Mouse (Mus musculus): ENCODE data around the gene Cckbr. TPM values are rescaled to one million over a fixed set of nuclear protein-coding genes. Genes with fewer than 3 reads are reported as not detected.

Cckbr gene
- not detected for polyA plus RNA-seq (2012; fragmentation: generic; extraction: Trizol)

GRCm38 (mm10) chr7:105425424-105426043, at the start of gene Cckbr:
Cckbr (plus strand) TSS chr7:105425731.
- Histone ChIP-seq H3K27me3 (ENCODE audit: control insufficient read depth, insufficient read depth, insufficient read length) (peaks cover 30% of the 10 kb centered on the region), H3K4me3 (no peak within 1 kb of the TSS), H3ac (ENCODE audit: control insufficient read depth, insufficient read length) (no peak within 1 kb of the TSS), H3K36me3 (ENCODE audit: control insufficient read depth, insufficient read depth) (no peaks in the 10 kb centered on the region), H3K4me2 (ENCODE audit: low read depth) (no peak within 1 kb of the TSS), H3K79me2 (ENCODE audit: control insufficient read depth, insufficient read depth) (no peaks in the 10 kb centered on the region)
- TF ChIP-seq MAX (IDR thresholded peaks at IDR 0.05; ENCODE audit: low read depth): no peak

DNA sequence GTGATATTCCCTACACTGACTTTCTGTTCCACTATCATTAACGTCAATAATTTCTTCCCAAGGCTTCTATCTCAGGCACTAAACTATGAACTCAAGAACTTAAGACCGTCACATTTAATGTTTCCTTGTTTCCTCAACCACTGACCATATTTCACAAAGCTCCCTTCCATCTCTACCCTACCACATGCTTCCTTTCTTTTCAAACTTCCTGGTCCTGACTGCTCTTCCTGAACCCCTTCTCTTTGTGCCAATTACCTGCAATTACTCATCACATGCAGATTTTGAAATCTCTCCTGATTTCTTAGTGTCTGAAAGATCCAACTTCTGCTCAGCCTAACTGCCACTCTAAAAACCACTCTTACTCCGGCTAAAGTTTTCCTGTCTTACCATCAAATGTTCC, 45.2 kb upstream of the Cckbr start:
- Histone ChIP-seq H3ac (ENCODE audit: control insufficient read depth, insufficient read length) (no peak overlapping the region), H3K36me3 (ENCODE audit: control insufficient read depth, insufficient read depth) (peaks cover 42% of the 10 kb centered on the region), H3K27me3 (ENCODE audit: control insufficient read depth, insufficient read depth, insufficient read length) (no peaks in the 10 kb centered on the region), H3K79me2 (ENCODE audit: control insufficient read depth, insufficient read depth) (no peaks in the 10 kb centered on the region), H3K4me2 (ENCODE audit: low read depth) (no peak overlapping the region), H3K4me3 (no peak overlapping the region)
- TF ChIP-seq CEBPB (IDR thresholded peaks at IDR 0.05; ENCODE audit: insufficient read depth, poor library complexity, severe bottlenecking) (no peak), REST (IDR thresholded peaks at IDR 0.05; ENCODE audit: insufficient read depth, insufficient read length) (no peak), TCF12 (IDR thresholded peaks at IDR 0.05; ENCODE audit: insufficient read depth, poor library complexity, severe bottlenecking) (no peak), MAX (IDR thresholded peaks at IDR 0.05; ENCODE audit: low read depth) (no peak), POLR2A (IDR thresholded peaks at IDR 0.05; ENCODE audit: insufficient read length, low read depth) (no peak), SRF (IDR thresholded peaks at IDR 0.05; ENCODE audit: control insufficient read depth, insufficient read length, low read depth) (no peak), TCF3 (IDR thresholded peaks at IDR 0.05; ENCODE audit: insufficient read length, low read depth) (no peak), MYOG (IDR thresholded peaks at IDR 0.05; ENCODE audit: control insufficient read depth in 1 of 3, insufficient read depth in 1 of 3, insufficient read length in 2 of 3, low read depth in 2 of 3) (no peak), USF1 (IDR thresholded peaks at IDR 0.05; ENCODE audit: low read depth) (no peak), MYOD1 (IDR thresholded peaks at IDR 0.05; ENCODE audit: control insufficient read depth in 1 of 3, insufficient read length in 2 of 3, low read depth in 2 of 3) (no peak), POLR2AphosphoS2 (IDR thresholded peaks at IDR 0.05; ENCODE audit: insufficient read length, low read depth) (no peak), E2F4 (IDR thresholded peaks at IDR 0.05; ENCODE audit: insufficient read depth) (no peak)

- H3K36me3 ChIP-seq (ENCODE audit: control insufficient read depth, insufficient read depth): peaks cover 39% of the 10 kb centered on the region
- no peak overlapping the region for H3K4me2 ChIP-seq (ENCODE audit: low read depth)
- TF ChIP-seq E2F4 (IDR thresholded peaks at IDR 0.05; ENCODE audit: insufficient read depth) (no peak), POLR2AphosphoS2 (IDR thresholded peaks at IDR 0.05; ENCODE audit: insufficient read length, low read depth) (no peak), MYOG (IDR thresholded peaks at IDR 0.05; ENCODE audit: control insufficient read depth in 1 of 3, insufficient read depth in 1 of 3, insufficient read length in 2 of 3, low read depth in 2 of 3) (no peak), USF1 (IDR thresholded peaks at IDR 0.05; ENCODE audit: low read depth) (no peak), REST (IDR thresholded peaks at IDR 0.05; ENCODE audit: insufficient read depth, insufficient read length) (no peak), POLR2A (IDR thresholded peaks at IDR 0.05; ENCODE audit: insufficient read length, low read depth) (no peak), MAX (IDR thresholded peaks at IDR 0.05; ENCODE audit: low read depth) (no peak), TCF12 (IDR thresholded peaks at IDR 0.05; ENCODE audit: insufficient read depth, poor library complexity, severe bottlenecking) (no peak), MYOD1 (IDR thresholded peaks at IDR 0.05; ENCODE audit: control insufficient read depth in 1 of 3, insufficient read length in 2 of 3, low read depth in 2 of 3) (no peak), SRF (IDR thresholded peaks at IDR 0.05; ENCODE audit: control insufficient read depth, insufficient read length, low read depth) (no peak), CEBPB (IDR thresholded peaks at IDR 0.05; ENCODE audit: insufficient read depth, poor library complexity, severe bottlenecking) (no peak)
- H3ac ChIP-seq (ENCODE audit: control insufficient read depth, insufficient read length): no peak overlapping the region
- H3K27me3 ChIP-seq (ENCODE audit: control insufficient read depth, insufficient read depth, insufficient read length): no peaks in the 10 kb centered on the region
- H3K4me3 ChIP-seq: no peak overlapping the region
- H3K79me2 ChIP-seq (ENCODE audit: control insufficient read depth, insufficient read depth): no peaks in the 10 kb centered on the region
Observed at GRCm38 (mm10) chr7:105387696-105388095, 37.8 kb upstream of the Cckbr start.

DNA sequence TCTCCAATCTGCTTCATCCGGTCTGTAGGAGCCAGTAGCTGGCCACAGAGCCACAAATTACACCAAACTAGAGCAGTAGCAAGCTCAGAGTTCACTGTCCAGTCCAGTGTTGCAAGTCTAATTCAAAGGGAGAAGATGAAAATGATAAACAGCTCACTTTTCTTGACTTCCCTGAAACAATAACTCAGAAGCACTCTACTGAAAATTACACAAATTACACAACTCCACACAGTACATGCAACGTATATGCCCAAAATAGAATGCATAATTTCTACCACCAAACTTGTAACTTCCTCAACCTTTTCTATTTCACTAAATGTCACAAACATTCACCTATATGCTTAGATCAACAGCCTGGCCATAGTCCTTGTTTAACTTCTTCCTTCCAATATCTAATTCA, 35.3 kb upstream of the Cckbr start:
- Histone ChIP-seq H3K4me3 (no peak overlapping the region), H3K36me3 (ENCODE audit: control insufficient read depth, insufficient read depth) (peaks cover 28% of the 10 kb centered on the region)

GRCm38 (mm10) chr7:105394606-105395005, 30.9 kb upstream of the Cckbr start:
- Histone ChIP-seq H3K27me3 (ENCODE audit: control insufficient read depth, insufficient read depth, insufficient read length) (no peaks in the 10 kb centered on the region), H3K79me2 (ENCODE audit: control insufficient read depth, insufficient read depth) (peaks cover 35% of the 10 kb centered on the region), H3K36me3 (ENCODE audit: control insufficient read depth, insufficient read depth) (peaks cover 9% of the 10 kb centered on the region), H3ac (ENCODE audit: control insufficient read depth, insufficient read length) (no peak overlapping the region), H3K4me3 (no peak overlapping the region), H3K4me2 (ENCODE audit: low read depth) (no peak overlapping the region)
- TF ChIP-seq E2F4 (IDR thresholded peaks at IDR 0.05; ENCODE audit: insufficient read depth) (no peak), MYOD1 (IDR thresholded peaks at IDR 0.05; ENCODE audit: control insufficient read depth in 1 of 3, insufficient read length in 2 of 3, low read depth in 2 of 3) (no peak), TCF3 (IDR thresholded peaks at IDR 0.05; ENCODE audit: insufficient read length, low read depth) (no peak), MYOG (IDR thresholded peaks at IDR 0.05; ENCODE audit: control insufficient read depth in 1 of 3, insufficient read depth in 1 of 3, insufficient read length in 2 of 3, low read depth in 2 of 3) (no peak), TCF12 (IDR thresholded peaks at IDR 0.05; ENCODE audit: insufficient read depth, poor library complexity, severe bottlenecking) (no peak), SRF (IDR thresholded peaks at IDR 0.05; ENCODE audit: control insufficient read depth, insufficient read length, low read depth) (no peak), USF1 (IDR thresholded peaks at IDR 0.05; ENCODE audit: low read depth) (no peak), POLR2AphosphoS2 (IDR thresholded peaks at IDR 0.05; ENCODE audit: insufficient read length, low read depth) (no peak), REST (IDR thresholded peaks at IDR 0.05; ENCODE audit: insufficient read depth, insufficient read length) (no peak), MAX (IDR thresholded peaks at IDR 0.05; ENCODE audit: low read depth) (no peak), CEBPB (IDR thresholded peaks at IDR 0.05; ENCODE audit: insufficient read depth, poor library complexity, severe bottlenecking) (no peak), POLR2A (IDR thresholded peaks at IDR 0.05; ENCODE audit: insufficient read length, low read depth) (no peak)

More for the DNA sequence above, 35.3 kb upstream of the Cckbr start:
- Histone ChIP-seq H3K4me2 (ENCODE audit: low read depth) (no peak overlapping the region), H3K27me3 (ENCODE audit: control insufficient read depth, insufficient read depth, insufficient read length) (no peaks in the 10 kb centered on the region), H3ac (ENCODE audit: control insufficient read depth, insufficient read length) (no peak overlapping the region), H3K79me2 (ENCODE audit: control insufficient read depth, insufficient read depth) (no peaks in the 10 kb centered on the region)
- TF ChIP-seq MAX (IDR thresholded peaks at IDR 0.05; ENCODE audit: low read depth) (no peak), MYOG (IDR thresholded peaks at IDR 0.05; ENCODE audit: control insufficient read depth in 1 of 3, insufficient read depth in 1 of 3, insufficient read length in 2 of 3, low read depth in 2 of 3) (no peak), SRF (IDR thresholded peaks at IDR 0.05; ENCODE audit: control insufficient read depth, insufficient read length, low read depth) (no peak), REST (IDR thresholded peaks at IDR 0.05; ENCODE audit: insufficient read depth, insufficient read length) (no peak)
